Mouse (Mus musculus) adrenal gland (tissue): Measurements from ENCODE around the gene Dhrs9.

Experiments used
- intact Hi-C: fragments of 180-260 bp; cut with DNase I; formaldehyde crosslinking; loops from one replicate; pipeline ENCODE4 v1.15.1; 2025

Dhrs9 gene

GRCm38 (mm10) chr2:69418294-69418881 lies 38.1 kb downstream of the Dhrs9 start:
- intact Hi-C loops: no loop called here

GRCm38 (mm10) chr2:69424829-69425228 lies 44.6 kb downstream of the Dhrs9 start:
- intact Hi-C loops: loop anchor here (5.0 to 10.0 kb wide), 2 partner anchors 320 to 643 kb away; no protein-coding TSS in a partner anchor

- intact Hi-C loops: loop anchor here (5.0 to 10.0 kb wide), 2 partner anchors 321 to 644 kb away; no protein-coding TSS in a partner anchor
Observed at GRCm38 (mm10) chr2:69426081-69426480, 45.8 kb downstream of the Dhrs9 start.

GRCm38 (mm10) chr2:69427141-69427540 lies 46.9 kb downstream of the Dhrs9 start:
- intact Hi-C loops: loop anchor here (5.0 to 10.0 kb wide), 2 partner anchors 322 to 645 kb away; no protein-coding TSS in a partner anchor

GRCm38 (mm10) chr2:69428116-69428515 lies 47.9 kb downstream of the Dhrs9 start:
- intact Hi-C loops: loop anchor here (1.0 to 10.0 kb wide), 3 partner anchors 152 to 646 kb away; no protein-coding TSS in a partner anchor

- intact Hi-C loops: no loop called here
Observed at GRCm38 (mm10) chr2:69441656-69442055, 61.4 kb downstream of the Dhrs9 start.

- intact Hi-C loops: no loop called here
Observed at GRCm38 (mm10) chr2:69445896-69446472, 65.7 kb downstream of the Dhrs9 start.

- intact Hi-C loops: no loop called here
Observed at GRCm38 (mm10) chr2:69448581-69448980, 68.3 kb downstream of the Dhrs9 start.

- intact Hi-C loops: no loop called here
Observed at GRCm38 (mm10) chr2:69451128-69451527, 70.9 kb downstream of the Dhrs9 start.
